Mouse (Mus musculus) midbrain, embryonic 15.5 days (tissue): ENCODE data around the gene Mfsd6l. TPM values are rescaled to one million over a fixed set of nuclear protein-coding genes. Genes with fewer than 3 reads are reported as not detected.
A peak's percentile ranks its signal among the peaks of the same experiment; 100 is the strongest.

Source experiments
- ATAC-seq: fragments of 200-750 bp; cut with Nextera tagmentation; replicated peaks from 2 replicates; pipeline ENCODE4 v1.8.0; 2017; ENCODE audit warnings: moderate TSS enrichment
- H3K27ac ChIP-seq: fragments of 300-500 bp; sonication (generic); 2 replicates; pipeline ENCODE4 v1.5.1; 2015; ENCODE audit warnings: mild to moderate bottlenecking, inconsistent platforms
- H3K27me3 ChIP-seq: fragments of 300-500 bp; sonication (generic); replicated peaks from 2 replicates; pipeline ENCODE4 v1.6.1; 2015; ENCODE audit warnings: inconsistent platforms
- H3K36me3 ChIP-seq: fragments of 300-500 bp; sonication (generic); replicated peaks from 2 replicates; pipeline ENCODE4 v1.6.1; 2015; ENCODE audit warnings: inconsistent platforms
- H3K4me1 ChIP-seq: fragments of 300-500 bp; sonication (generic); 2 replicates; pipeline ENCODE4 v1.6.1; 2015; ENCODE audit warnings: inconsistent platforms
- H3K4me2 ChIP-seq: fragments of 300-500 bp; sonication (generic); 2 replicates; pipeline ENCODE4 v1.6.1; 2015; ENCODE audit warnings: inconsistent platforms, mild to moderate bottlenecking, moderate library complexity
- H3K4me3 ChIP-seq: fragments of 300-500 bp; sonication (generic); 2 replicates; pipeline ENCODE4 v1.5.1; 2015; ENCODE audit warnings: mild to moderate bottlenecking, inconsistent platforms
- H3K9ac ChIP-seq: fragments of 300-500 bp; sonication (generic); 2 replicates; pipeline ENCODE4 v1.6.1; 2015; ENCODE audit warnings: mild to moderate bottlenecking, inconsistent platforms
- H3K9me3 ChIP-seq: fragments of 300-500 bp; sonication (generic); 2 replicates; pipeline ENCODE4 v1.6.1; 2016; ENCODE audit warnings: inconsistent platforms
- WGBS: fragments of 180-500 bp; shearing (Covaris S2); methylation state at CpG from one replicate; pipeline ENCODE4 v1.1.7; 2015; ENCODE audit warnings: mixed read lengths; 5-methylcytosine and 5-hydroxymethylcytosine counted together
- polyA plus RNA-seq: library from polyadenylated mRNA; unstranded; fragments of >200 nt; fragmentation: Nextera tagmentation; extraction: Ambion mirVana; gene quantifications from 2 replicates; pipeline ENCODE4 v1.2.1, GENCODE M21; 2015

The Mfsd6l gene
- polyA plus RNA-seq, 1 experiment from 2014 or later = not detected

- no peaks in the 10 kb centered on the region for H3K9me3 ChIP-seq
- H3K4me3 ChIP-seq = no peak overlapping the region
- no peak overlapping the region for H3K9ac ChIP-seq
- peaks cover 8% of the 10 kb centered on the region; the same call in 1 of the 2 replicates for H3K4me1 ChIP-seq
- ATAC-seq = no peak
- no peaks in the 10 kb centered on the region; the same call in 1 of the 2 replicates for H3K27me3 ChIP-seq
- 78% methylated on average over 11 of the region's 11 CpGs for WGBS
- no peak overlapping the region for H3K4me2 ChIP-seq
- no peak overlapping the region for H3K27ac ChIP-seq
- H3K36me3 ChIP-seq = no peaks in the 10 kb centered on the region
These were observed 6.3 kb downstream of the Mfsd6l start for GRCm38 (mm10) chr11:68561957-68562950.

- Histone ChIP-seq H3K27me3 (no peaks in the 10 kb centered on the region), H3K27ac (no peak overlapping the region), H3K4me2 (no peak overlapping the region), H3K36me3 (no peaks in the 10 kb centered on the region), H3K4me3 (no peak overlapping the region), H3K9ac (no peak overlapping the region), H3K4me1 (peaks cover 8% of the 10 kb centered on the region; the same call in 1 of the 2 replicates), H3K9me3 (no peaks in the 10 kb centered on the region)
- WGBS = 81% methylated on average over 13 of the region's 13 CpGs
- ATAC-seq = no peak
These were observed 8.5 kb downstream of the Mfsd6l start for GRCm38 (mm10) chr11:68564356-68565031.

GRCm38 (mm10) chr11:68565032-68565429 is 9.0 kb downstream of the Mfsd6l start:
- no peaks in the 10 kb centered on the region for H3K9me3 ChIP-seq
- H3K9ac ChIP-seq = no peak overlapping the region
- ATAC-seq = no peak
- H3K27ac ChIP-seq = no peak overlapping the region
- no peaks in the 10 kb centered on the region for H3K27me3 ChIP-seq
- no peak overlapping the region for H3K4me3 ChIP-seq
- WGBS = 81% methylated on average over 3 of the region's 3 CpGs
- no peak overlapping the region for H3K4me2 ChIP-seq
- no peaks in the 10 kb centered on the region for H3K36me3 ChIP-seq
- peaks cover 8% of the 10 kb centered on the region; the same call in 1 of the 2 replicates for H3K4me1 ChIP-seq

GRCm38 (mm10) chr11:68566447-68567059 is 10.6 kb downstream of the Mfsd6l start:
- ATAC-seq = peak; percentile 77

GRCm38 (mm10) chr11:68570861-68571260 is 14.9 kb downstream of the Mfsd6l start:
- Histone ChIP-seq H3K27ac (no peak overlapping the region), H3K27me3 (no peaks in the 10 kb centered on the region), H3K4me3 (no peak overlapping the region), H3K9ac (no peak overlapping the region), H3K4me2 (no peak overlapping the region), H3K36me3 (no peaks in the 10 kb centered on the region), H3K4me1 (peaks cover 8% of the 10 kb centered on the region; the same call in 1 of the 2 replicates), H3K9me3 (no peaks in the 10 kb centered on the region)
- WGBS = 90% methylated on average over 5 of the region's 5 CpGs
- ATAC-seq = no peak

More at GRCm38 (mm10) chr11:68566447-68567059, 10.6 kb downstream of the Mfsd6l start:
- Histone ChIP-seq H3K27ac (no peak overlapping the region), H3K4me3 (peak overlapping the region; percentile 38), H3K27me3 (no peaks in the 10 kb centered on the region), H3K4me2 (peak overlapping the region; percentile 65), H3K4me1 (peaks cover 8% of the 10 kb centered on the region; the same call in 1 of the 2 replicates), H3K9ac (peak overlapping the region; percentile 43), H3K36me3 (no peaks in the 10 kb centered on the region), H3K9me3 (no peaks in the 10 kb centered on the region)
- WGBS = 16% methylated on average over 17 of the region's 17 CpGs

GRCm38 (mm10) chr11:68577076-68577475 is 21.1 kb downstream of the Mfsd6l start:
- Histone ChIP-seq H3K4me3 (no peak overlapping the region), H3K4me1 (peaks cover 16% of the 10 kb centered on the region), H3K27me3 (no peaks in the 10 kb centered on the region), H3K9me3 (no peaks in the 10 kb centered on the region), H3K27ac (no peak overlapping the region), H3K4me2 (no peak overlapping the region), H3K36me3 (no peaks in the 10 kb centered on the region), H3K9ac (no peak overlapping the region)
- 81% methylated on average over 1 of the region's 1 CpGs for WGBS
- ATAC-seq = no peak

- 0 out of 2 replicates have a peak, but pooled peaks have one; percentile 69 for ATAC-seq
- 14% methylated on average over 9 of the region's 9 CpGs for WGBS
- Histone ChIP-seq H3K4me2 (no peak overlapping the region), H3K36me3 (no peaks in the 10 kb centered on the region), H3K27me3 (no peaks in the 10 kb centered on the region), H3K27ac (peak overlapping the region; percentile 14), H3K4me1 (peaks cover 24% of the 10 kb centered on the region), H3K4me3 (no peak overlapping the region), H3K9ac (no peak overlapping the region), H3K9me3 (no peaks in the 10 kb centered on the region)
These were observed 23.5 kb downstream of the Mfsd6l start for GRCm38 (mm10) chr11:68579462-68579881.

GRCm38 (mm10) chr11:68580566-68580965 is 24.6 kb downstream of the Mfsd6l start:
- ATAC-seq = no peak
- 18% methylated on average over 6 of the region's 6 CpGs for WGBS
- peak overlapping the region; percentile 35; the same call in 1 of the 2 replicates for H3K27ac ChIP-seq

GRCm38 (mm10) chr11:68583225-68583624 is 27.2 kb downstream of the Mfsd6l start:
- Histone ChIP-seq H3K9ac (no peak overlapping the region), H3K4me2 (peak overlapping the region; percentile 20), H3K4me1 (peaks cover 21% of the 10 kb centered on the region), H3K36me3 (no peaks in the 10 kb centered on the region), H3K4me3 (no peak overlapping the region), H3K27ac (peak overlapping the region; percentile 50; the same call in 1 of the 2 replicates), H3K27me3 (no peaks in the 10 kb centered on the region), H3K9me3 (no peaks in the 10 kb centered on the region)
- WGBS = 45% methylated on average over 13 of the region's 13 CpGs
- peak; percentile 65; the same call in 1 of the 2 replicates for ATAC-seq

More at GRCm38 (mm10) chr11:68580566-68580965, 24.6 kb downstream of the Mfsd6l start:
- no peak overlapping the region for H3K4me3 ChIP-seq
- H3K36me3 ChIP-seq = no peaks in the 10 kb centered on the region
- no peaks in the 10 kb centered on the region for H3K9me3 ChIP-seq
- no peak overlapping the region for H3K9ac ChIP-seq
- H3K27me3 ChIP-seq = no peaks in the 10 kb centered on the region
- H3K4me2 ChIP-seq = no peak overlapping the region
- peaks cover 26% of the 10 kb centered on the region for H3K4me1 ChIP-seq

GRCm38 (mm10) chr11:68583906-68584480 is 28.0 kb downstream of the Mfsd6l start:
- 49% methylated on average over 8 of the region's 8 CpGs for WGBS
- no peaks in the 10 kb centered on the region for H3K9me3 ChIP-seq
- no peak overlapping the region for H3K4me2 ChIP-seq
- H3K9ac ChIP-seq = no peak overlapping the region
- no peak overlapping the region for H3K4me3 ChIP-seq
- no peaks in the 10 kb centered on the region for H3K36me3 ChIP-seq
- H3K27me3 ChIP-seq = no peaks in the 10 kb centered on the region
- H3K27ac ChIP-seq = peak overlapping the region; percentile 58
- H3K4me1 ChIP-seq = peaks cover 21% of the 10 kb centered on the region
- ATAC-seq = no peak

GRCm38 (mm10) chr11:68585890-68586289 is 29.9 kb downstream of the Mfsd6l start:
- Histone ChIP-seq H3K27me3 (0 out of 2 replicates have a peak, but pooled peaks cover 1% of the 10 kb centered on the region), H3K27ac (no peak overlapping the region), H3K9ac (no peak overlapping the region), H3K4me3 (no peak overlapping the region), H3K9me3 (no peaks in the 10 kb centered on the region), H3K4me1 (peaks cover 10% of the 10 kb centered on the region), H3K4me2 (no peak overlapping the region), H3K36me3 (no peaks in the 10 kb centered on the region)
- no peak for ATAC-seq
- WGBS = 31% methylated on average over 3 of the region's 3 CpGs
